Mouse (Mus musculus): ENCODE results near the gene Tnfaip3. TPM values are rescaled to one million over a fixed set of nuclear protein-coding genes. Genes with fewer than 3 reads are reported as not detected.
A peak's percentile ranks its signal among the peaks of the same experiment; 100 is the strongest.

The Tnfaip3 gene
- 0.89 and 1.3 TPM in 2 replicates for polyA plus RNA-seq (2015; fragmentation: Nextera tagmentation; extraction: Ambion mirVana)

- under 1% methylated on average over 38 of the region's 38 CpGs for WGBS (ENCODE audit: insufficient replicate concordance)
- Histone ChIP-seq H3K9ac (replicated peaks) (peak within 1 kb of the TSS; percentile 88), H3K4me1 (ENCODE audit: insufficient read depth) (peaks cover 29% of the 10 kb centered on the region), H3K4me2 (ENCODE audit: low read depth, low read length) (peak within 1 kb of the TSS; percentile 98), H3K27me3 (ENCODE audit: insufficient read depth, low read length) (no peaks in the 10 kb centered on the region), H3K36me3 (replicated peaks; ENCODE audit: insufficient read depth, low read length) (0 out of 2 replicates have a peak, but pooled peaks cover 3% of the 10 kb centered on the region), H3K4me3 (ENCODE audit: low read depth, low read length) (peak within 1 kb of the TSS; percentile 89), H3K9me3 (ENCODE audit: low read length) (no peaks in the 10 kb centered on the region), H3K27ac (ENCODE audit: low read depth) (peak within 1 kb of the TSS; percentile 89)
- TF ChIP-seq EP300 (IDR thresholded peaks at IDR 0.05; ENCODE audit: low read depth): peak; percentile 82
- peak; percentile 99 for TF ChIP-seq CTCF (IDR thresholded peaks at IDR 0.05; ENCODE audit: low read depth)
- DNase-seq (peak; percentile 97), ATAC-seq (peak; percentile 91)
Measured at GRCm38 (mm10) chr10:19015257-19015862, at the start of gene Tnfaip3. Gene Tnfaip3 (minus strand): TSS chr10:19015657.

- DNase-seq (no peak), ATAC-seq (no peak)
- Histone ChIP-seq H3K36me3 (replicated peaks; ENCODE audit: insufficient read depth, low read length) (no peaks in the 10 kb centered on the region), H3K4me3 (ENCODE audit: low read depth, low read length) (no peak overlapping the region), H3K27me3 (ENCODE audit: insufficient read depth, low read length) (no peaks in the 10 kb centered on the region), H3K9ac (replicated peaks) (no peak overlapping the region), H3K9me3 (ENCODE audit: low read length) (no peaks in the 10 kb centered on the region), H3K4me1 (ENCODE audit: insufficient read depth) (peaks cover 17% of the 10 kb centered on the region; the same call in 1 of the 2 replicates), H3K4me2 (ENCODE audit: low read depth, low read length) (no peak overlapping the region), H3K27ac (ENCODE audit: low read depth) (0 out of 2 replicates have a peak overlapping the region, but pooled peaks have one; percentile 2)
- no peak for TF ChIP-seq CTCF (IDR thresholded peaks at IDR 0.05; ENCODE audit: low read depth)
- TF ChIP-seq EP300 (IDR thresholded peaks at IDR 0.05; ENCODE audit: low read depth): no peak
- 46% methylated on average over 6 of the region's 6 CpGs for WGBS (ENCODE audit: insufficient replicate concordance)
Measured at GRCm38 (mm10) chr10:19064651-19065601, 49.5 kb upstream of the Tnfaip3 start.

- WGBS (ENCODE audit: insufficient replicate concordance): 78% methylated on average over 1 of the region's 1 CpGs
- no peak for DNase-seq
Measured at GRCm38 (mm10) chr10:19063670-19064069, 48.2 kb upstream of the Tnfaip3 start.

GRCm38 (mm10) chr10:19063208-19063607, 47.8 kb upstream of the Tnfaip3 start:
- H3K27me3 ChIP-seq (ENCODE audit: insufficient read depth, low read length): no peaks in the 10 kb centered on the region
- H3K27ac ChIP-seq (ENCODE audit: low read depth): peak overlapping the region; percentile 75
- H3K4me2 ChIP-seq (ENCODE audit: low read depth, low read length): 0 out of 2 replicates have a peak overlapping the region, but pooled peaks have one; percentile 51
- H3K9ac ChIP-seq (replicated peaks): no peak overlapping the region
- H3K4me1 ChIP-seq (ENCODE audit: insufficient read depth): peaks cover 17% of the 10 kb centered on the region; the same call in 1 of the 2 replicates
- no peaks in the 10 kb centered on the region for H3K9me3 ChIP-seq (ENCODE audit: low read length)
- ATAC-seq (no peak), DNase-seq (no peak)
- H3K4me3 ChIP-seq (ENCODE audit: low read depth, low read length): no peak overlapping the region
- no peak for TF ChIP-seq CTCF (IDR thresholded peaks at IDR 0.05; ENCODE audit: low read depth)
- no peak for TF ChIP-seq EP300 (IDR thresholded peaks at IDR 0.05; ENCODE audit: low read depth)
- 66% methylated on average over 4 of the region's 4 CpGs for WGBS (ENCODE audit: insufficient replicate concordance)
- no peaks in the 10 kb centered on the region for H3K36me3 ChIP-seq (replicated peaks; ENCODE audit: insufficient read depth, low read length)

More at GRCm38 (mm10) chr10:19063670-19064069, 48.2 kb upstream of the Tnfaip3 start:
- Histone ChIP-seq H3K4me1 (ENCODE audit: insufficient read depth) (peaks cover 17% of the 10 kb centered on the region; the same call in 1 of the 2 replicates), H3K9ac (replicated peaks) (no peak overlapping the region), H3K9me3 (ENCODE audit: low read length) (no peaks in the 10 kb centered on the region), H3K36me3 (replicated peaks; ENCODE audit: insufficient read depth, low read length) (no peaks in the 10 kb centered on the region), H3K4me2 (ENCODE audit: low read depth, low read length) (no peak overlapping the region), H3K27ac (ENCODE audit: low read depth) (no peak overlapping the region), H3K27me3 (ENCODE audit: insufficient read depth, low read length) (no peaks in the 10 kb centered on the region), H3K4me3 (ENCODE audit: low read depth, low read length) (no peak overlapping the region)
- ATAC-seq: no peak
- no peak for TF ChIP-seq CTCF (IDR thresholded peaks at IDR 0.05; ENCODE audit: low read depth)
- no peak for TF ChIP-seq EP300 (IDR thresholded peaks at IDR 0.05; ENCODE audit: low read depth)

GRCm38 (mm10) chr10:19062098-19062905, 46.8 kb upstream of the Tnfaip3 start:
- peak; percentile 34 for DNase-seq
- no peak overlapping the region; the same call in 1 of the 2 replicates for H3K4me3 ChIP-seq (ENCODE audit: low read depth, low read length)
- H3K9ac ChIP-seq (replicated peaks): no peak overlapping the region
- H3K27ac ChIP-seq (ENCODE audit: low read depth): peak overlapping the region; percentile 75
- peak overlapping the region; percentile 51 for H3K4me2 ChIP-seq (ENCODE audit: low read depth, low read length)
- no peaks in the 10 kb centered on the region for H3K36me3 ChIP-seq (replicated peaks; ENCODE audit: insufficient read depth, low read length)
- WGBS (ENCODE audit: insufficient replicate concordance): 18% methylated on average over 15 of the region's 15 CpGs
- H3K9me3 ChIP-seq (ENCODE audit: low read length): no peaks in the 10 kb centered on the region
- no peaks in the 10 kb centered on the region for H3K27me3 ChIP-seq (ENCODE audit: insufficient read depth, low read length)
- ATAC-seq: peak; percentile 79
- peaks cover 15% of the 10 kb centered on the region; the same call in 1 of the 2 replicates for H3K4me1 ChIP-seq (ENCODE audit: insufficient read depth)
- TF ChIP-seq CTCF (IDR thresholded peaks at IDR 0.05; ENCODE audit: low read depth): no peak
- no peak; the same call in 1 of the 2 replicates for TF ChIP-seq EP300 (IDR thresholded peaks at IDR 0.05; ENCODE audit: low read depth)

Measured in liver, postnatal 0 days (tissue).